Mouse (Mus musculus) embryonic stem cell, embryonic (primary cell): Measurements from ENCODE around the gene Rexo1.

ENCODE experiments used
- CTCF ChIA-PET, 4 experiments: fragments of 300-600 bp in 2 of 4; fragments of 350-600 bp in 2 of 4; sonication (Branson Sonifier 250); formaldehyde crosslinking; loops; one replicate each; lab custom pipeline; 2022; ENCODE audit warnings: inconsistent platforms in 2 of 4; lab: Charles Lee
- POLR2A ChIA-PET, 4 experiments: fragments of 300-600 bp in 2 of 4; fragments of 350-600 bp in 2 of 4; sonication (Branson Sonifier 250); formaldehyde crosslinking; loops; one replicate each; lab custom pipeline; 2022; ENCODE audit warnings: antibody characterized with exemption in 4 of 4, inconsistent platforms in 1 of 4; lab: Charles Lee

Rexo1 gene

DNA sequence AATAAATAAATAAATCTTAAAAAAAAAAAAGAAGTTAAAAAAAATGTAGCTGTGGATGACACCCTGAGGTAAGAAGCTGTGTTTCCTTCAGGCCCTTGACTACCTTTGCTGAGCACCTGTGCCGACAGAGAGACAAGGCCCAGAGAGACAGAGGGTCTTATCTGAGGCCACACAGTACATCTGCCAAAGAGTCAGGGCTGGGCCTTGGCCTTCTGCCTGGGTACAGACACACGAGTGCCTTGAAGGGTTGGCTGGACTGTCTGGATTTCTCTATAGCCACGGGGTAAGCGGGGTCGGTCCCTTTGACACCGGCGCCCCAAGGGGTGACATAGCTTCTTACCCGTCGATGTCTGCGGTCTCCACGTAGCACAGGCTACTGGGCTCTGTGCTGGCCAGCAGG, 28.6 kb downstream of the Rexo1 start:
- ChIA-PET POLR2A (interaction anchor here in 3 of 4 experiments (0.6 to 3.4 kb wide), 13 partner anchors 12 to 365 kb away, joined by 3 to 11 read pairs (median 3); partner anchors contain the start of genes Csnk1g2 (in 1 of the 3), Klf16 (in 1 of the 3), Mbd3 (in 1 of the 3) and Rexo1 (in 1 of the 3)), CTCF (interaction anchor here (0.5 to 2.2 kb wide), 9 partner anchors 9 to 182 kb away, joined by 3 to 14 read pairs (median 4); no protein-coding TSS in a partner anchor)

DNA sequence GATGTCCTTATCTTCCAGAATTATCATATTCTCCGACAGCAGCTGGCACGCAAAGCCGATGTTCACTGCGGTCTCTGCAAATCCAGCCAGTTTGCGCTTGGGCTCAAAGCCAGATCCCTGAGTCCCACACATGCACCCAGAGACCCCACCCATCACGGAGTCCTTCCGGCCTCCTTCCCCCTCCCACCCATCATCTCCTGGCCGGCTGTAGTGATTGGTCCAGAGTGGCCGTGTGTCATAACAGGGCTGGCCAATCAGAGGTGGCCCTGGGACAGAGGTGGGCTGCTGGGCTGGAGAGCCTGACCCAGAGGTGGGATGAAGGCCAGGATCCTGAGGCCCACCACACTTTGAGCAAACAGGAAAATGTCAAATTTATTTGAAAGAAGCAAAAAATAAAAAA, 35.2 kb downstream of the Rexo1 start:
- CTCF ChIA-PET: interaction anchor here in 1 of 4 experiments (4.4 kb wide), 1 partner anchor 12 kb away, joined by 26 read pairs; the partner anchor contains the start of gene Atp8b3
- POLR2A ChIA-PET: interaction anchor here in 2 of 4 experiments (0.6 to 0.9 kb wide), 2 partner anchors 34 to 49 kb away, joined by 3 read pairs; no protein-coding TSS in a partner anchor

DNA sequence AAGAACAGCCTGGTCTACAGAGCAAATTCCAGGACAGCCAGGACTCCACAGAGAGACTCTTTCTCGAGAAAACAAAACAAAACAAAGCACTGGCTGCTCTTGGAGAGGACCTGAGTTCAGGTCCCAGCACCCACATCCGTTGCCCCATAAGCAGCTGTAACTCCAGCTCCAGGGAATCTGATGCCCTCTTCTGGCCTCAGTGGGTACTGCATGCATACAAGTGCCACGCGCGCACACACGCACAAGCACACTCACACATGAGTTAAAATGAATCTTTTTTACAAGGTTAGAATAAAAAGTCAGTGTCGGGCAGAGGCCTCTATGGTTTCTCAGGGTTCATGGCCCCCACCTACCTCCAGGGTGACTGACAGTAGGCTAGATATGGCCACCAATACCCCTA, 38.1 kb downstream of the Rexo1 start:
- CTCF ChIA-PET: interaction anchor here (0.5 to 4.4 kb wide), 56 partner anchors 8 to 390 kb away, joined by 3 to 26 read pairs (median 4); partner anchors contain the start of genes Atp8b3 (in 3 of the 4), Mbd3 (in 2 of the 4), Rexo1 (in 2 of the 4) and Izumo4 (in 1 of the 4)
- POLR2A ChIA-PET: interaction anchor here in 3 of 4 experiments (0.6 to 3.8 kb wide), 16 partner anchors 16 to 355 kb away, joined by 3 to 12 read pairs (median 3); partner anchors contain the start of genes Atp8b3 (in 2 of the 3), Rexo1 (in 2 of the 3), Mbd3 (in 1 of the 3) and Mknk2 (in 1 of the 3)

GRCm38 (mm10) chr10:80519287-80519686, 42.1 kb downstream of the Rexo1 start:
- ChIA-PET POLR2A (interaction anchor here (0.6 to 2.3 kb wide), 15 partner anchors 8 to 165 kb away, joined by 3 to 13 read pairs (median 3); partner anchors contain the start of gene Mknk2 (in 1 of the 4)), CTCF (interaction anchor here (0.5 to 4.1 kb wide), 100 partner anchors 9 to 848 kb away, joined by 3 to 38 read pairs (median 4); partner anchors contain the start of genes Atp8b3 (in 2 of the 4), Rexo1 (in 2 of the 4), Adamtsl5 (in 1 of the 4) and Ap3d1 (in 1 of the 4))

- ChIA-PET CTCF (interaction anchor here in 3 of 4 experiments (0.6 to 1.3 kb wide), 6 partner anchors 9 to 174 kb away, joined by 3 to 8 read pairs (median 3); no protein-coding TSS in a partner anchor), POLR2A (interaction anchor here in 1 of 4 experiments (0.6 kb wide), 1 partner anchor 123 kb away, joined by 5 read pairs; no protein-coding TSS in a partner anchor)
These were observed 47.6 kb downstream of the Rexo1 start for GRCm38 (mm10) chr10:80513739-80514138.

DNA sequence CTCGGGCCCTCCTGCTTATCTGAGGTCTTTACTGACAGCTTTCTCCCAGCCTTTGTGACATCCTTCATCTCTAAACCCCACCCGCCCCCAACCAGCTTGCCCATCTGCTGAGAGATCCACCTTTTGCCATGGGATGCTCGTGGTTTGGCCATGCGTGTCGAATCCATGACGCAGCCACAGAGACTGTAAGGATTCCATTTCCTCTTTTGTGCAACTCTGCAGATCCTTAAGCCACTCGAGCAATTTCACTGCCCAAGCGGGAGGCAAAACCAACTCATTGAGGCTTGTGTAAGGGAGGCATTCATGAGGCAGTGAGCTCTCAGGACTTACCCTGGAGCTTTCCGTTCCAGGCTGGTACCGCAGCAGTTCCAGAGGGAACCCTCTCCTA, 51.1 kb downstream of the Rexo1 start:
- CTCF ChIA-PET: interaction anchor here (0.6 to 2.5 kb wide), 53 partner anchors 8 to 451 kb away, joined by 3 to 43 read pairs (median 8); partner anchors contain the start of genes Rexo1 (in 2 of the 4), Atp8b3 (in 1 of the 4) and Mbd3 (in 1 of the 4)
- POLR2A ChIA-PET: interaction anchor here in 3 of 4 experiments (0.6 to 1.7 kb wide), 16 partner anchors 14 to 342 kb away, joined by 3 to 12 read pairs (median 4); partner anchors contain the start of genes Rexo1 (in 3 of the 3), 1600002K03Rik (in 1 of the 3), Csnk1g2 (in 1 of the 3) and Mknk2 (in 1 of the 3)

GRCm38 (mm10) chr10:80509412-80510272, 51.7 kb downstream of the Rexo1 start:
- ChIA-PET CTCF (interaction anchor here (0.6 to 2.5 kb wide), 106 partner anchors 8 to 451 kb away, joined by 3 to 43 read pairs (median 5); partner anchors contain the start of genes Atp8b3 (in 3 of the 4), Rexo1 (in 3 of the 4), Csnk1g2 (in 1 of the 4) and Mbd3 (in 1 of the 4)), POLR2A (interaction anchor here (0.6 to 1.7 kb wide), 38 partner anchors 9 to 342 kb away, joined by 3 to 12 read pairs (median 3); partner anchors contain the start of genes Rexo1 (in 3 of the 4), 1600002K03Rik (in 1 of the 4), Atp8b3 (in 1 of the 4) and Csnk1g2 (in 1 of the 4))

DNA sequence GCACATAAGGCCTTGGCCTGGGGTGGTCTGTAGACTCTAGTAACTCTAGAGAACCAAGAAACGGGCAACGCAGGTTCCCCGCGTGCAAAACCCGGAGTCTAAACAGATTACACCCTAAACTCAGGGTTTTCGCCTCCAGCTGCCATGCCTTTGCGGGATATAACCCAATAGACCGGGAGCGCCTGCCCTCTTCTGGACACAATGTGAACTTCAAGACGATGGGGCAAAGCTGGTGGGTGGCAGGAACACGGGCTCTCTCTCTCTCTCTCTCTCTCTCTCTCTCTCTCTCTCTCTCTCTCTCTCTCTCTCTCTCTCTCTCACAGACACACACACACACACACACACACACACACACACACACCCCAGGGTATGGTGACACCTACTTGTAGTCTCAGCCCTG, 55.1 kb downstream of the Rexo1 start:
- CTCF ChIA-PET: interaction anchor here (0.5 to 2.8 kb wide), 116 partner anchors 9 to 802 kb away, joined by 3 to 37 read pairs (median 4); partner anchors contain the start of genes Atp8b3 (in 2 of the 4), Mum1 (in 1 of the 4), Onecut3 (in 1 of the 4) and Rexo1 (in 1 of the 4)
- POLR2A ChIA-PET: interaction anchor here (0.6 to 5.9 kb wide), 33 partner anchors 11 to 615 kb away, joined by 3 to 31 read pairs (median 4); partner anchors contain the start of genes Atp8b3 (in 1 of the 4), Gadd45b (in 1 of the 4), Mbd3 (in 1 of the 4) and Onecut3 (in 1 of the 4)

- CTCF ChIA-PET: interaction anchor here (0.6 to 2.8 kb wide), 15 partner anchors 14 to 874 kb away, joined by 3 to 37 read pairs (median 16); partner anchors contain the start of gene Atp8b3 (in 1 of the 4)
- POLR2A ChIA-PET: interaction anchor here in 3 of 4 experiments (0.6 to 5.9 kb wide), 5 partner anchors 8 to 337 kb away, joined by 3 to 31 read pairs (median 6); partner anchors contain the start of gene Onecut3 (in 1 of the 3)
These were observed 56.6 kb downstream of the Rexo1 start for GRCm38 (mm10) chr10:80504724-80505123.

GRCm38 (mm10) chr10:80503599-80504220, 57.6 kb downstream of the Rexo1 start:
- CTCF ChIA-PET: interaction anchor here (0.9 to 2.7 kb wide), 9 partner anchors 12 to 128 kb away, joined by 3 to 10 read pairs (median 4); no protein-coding TSS in a partner anchor
- POLR2A ChIA-PET: interaction anchor here (0.6 to 5.9 kb wide), 10 partner anchors 11 to 217 kb away, joined by 3 to 31 read pairs (median 4); no protein-coding TSS in a partner anchor

- ChIA-PET POLR2A (interaction anchor here (0.6 to 5.9 kb wide), 14 partner anchors 11 to 173 kb away, joined by 3 to 31 read pairs (median 4); partner anchors contain the start of genes Mbd3 (in 1 of the 4) and Rexo1 (in 1 of the 4)), CTCF (interaction anchor here (0.6 to 2.7 kb wide), 11 partner anchors 16 to 526 kb away, joined by 3 to 10 read pairs (median 4); no protein-coding TSS in a partner anchor)
These were observed 58.5 kb downstream of the Rexo1 start for GRCm38 (mm10) chr10:80502819-80503314.

DNA sequence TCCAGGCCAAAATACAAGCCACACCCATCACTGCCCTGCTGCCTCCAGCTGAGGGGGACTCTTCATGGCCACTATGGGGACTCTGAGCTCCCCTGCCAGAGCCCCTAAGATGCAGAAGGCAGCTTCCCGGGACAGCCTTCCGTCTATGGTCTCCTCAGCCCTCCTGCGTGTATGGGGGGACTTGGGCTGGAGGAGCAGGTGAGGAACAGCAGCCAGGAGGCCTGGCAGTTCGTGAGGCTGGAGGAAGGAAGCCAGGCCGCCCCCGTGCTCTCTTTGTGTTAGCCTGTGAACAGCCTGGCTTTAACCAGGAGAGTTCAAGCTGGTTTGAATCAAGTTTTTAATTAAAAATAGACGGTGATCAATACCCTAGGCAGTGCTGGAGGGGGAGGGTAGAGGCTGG, 59.1 kb downstream of the Rexo1 start:
- POLR2A ChIA-PET: interaction anchor here (0.7 to 5.9 kb wide), 11 partner anchors 12 to 174 kb away, joined by 3 to 31 read pairs (median 4); partner anchors contain the start of genes Adat3 (in 1 of the 4), Mbd3 (in 1 of the 4) and Scamp4 (in 1 of the 4)

DNA sequence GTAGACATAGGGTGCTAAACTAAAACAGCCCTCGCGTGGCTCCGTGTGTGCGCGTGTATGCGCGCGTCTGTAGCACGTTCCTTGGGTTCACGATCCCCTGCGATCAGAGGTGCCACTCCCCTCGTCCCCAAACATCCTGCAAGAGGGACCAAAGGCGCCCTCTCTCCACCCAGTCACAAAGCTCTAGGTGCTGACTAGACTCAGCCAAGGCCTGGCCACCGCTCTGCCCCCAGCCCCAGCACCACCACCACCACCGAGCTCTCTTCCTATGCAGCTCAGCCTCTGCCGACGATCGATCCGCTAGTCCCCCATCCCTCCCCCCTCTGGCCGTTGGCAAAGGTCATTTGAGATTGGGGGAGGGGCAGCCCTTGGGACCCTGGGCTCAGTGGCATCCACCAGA, 64.9 kb downstream of the Rexo1 start:
- ChIA-PET POLR2A (interaction anchor here in 3 of 4 experiments (0.6 to 1.5 kb wide), 8 partner anchors 8 to 180 kb away, joined by 3 to 7 read pairs (median 4); partner anchors contain the start of genes Mbd3 (in 1 of the 3) and Rexo1 (in 1 of the 3)), CTCF (interaction anchor here (0.5 to 2.5 kb wide), 14 partner anchors 9 to 321 kb away, joined by 3 to 18 read pairs (median 6); partner anchors contain the start of gene Atp8b3 (in 1 of the 4))

More for the DNA sequence above, 59.1 kb downstream of the Rexo1 start:
- CTCF ChIA-PET: interaction anchor here (0.6 to 2.7 kb wide), 9 partner anchors 15 to 60 kb away, joined by 3 to 10 read pairs (median 4); no protein-coding TSS in a partner anchor

GRCm38 (mm10) chr10:80495901-80496300, 65.5 kb downstream of the Rexo1 start:
- ChIA-PET CTCF (interaction anchor here (0.5 to 2.5 kb wide), 12 partner anchors 9 to 321 kb away, joined by 3 to 12 read pairs (median 4); partner anchors contain the start of gene Atp8b3 (in 1 of the 4)), POLR2A (interaction anchor here in 2 of 4 experiments (0.7 to 1.5 kb wide), 11 partner anchors 8 to 181 kb away, joined by 3 to 6 read pairs (median 4); partner anchors contain the start of genes Mbd3 (in 1 of the 2) and Rexo1 (in 1 of the 2))

- ChIA-PET POLR2A (interaction anchor here in 2 of 4 experiments (0.9 to 1.4 kb wide), 5 partner anchors 9 to 182 kb away, joined by 3 to 6 read pairs (median 3); partner anchors contain the start of gene Rexo1 (in 1 of the 2)), CTCF (interaction anchor here in 3 of 4 experiments (0.6 to 2.5 kb wide), 4 partner anchors 12 to 29 kb away, joined by 3 to 12 read pairs (median 4); no protein-coding TSS in a partner anchor)
These were observed 66.6 kb downstream of the Rexo1 start, which contains the start of gene Onecut3 for GRCm38 (mm10) chr10:80494732-80495131. TSS of gene Onecut3 (plus strand) at chr10:80494835.
